Mouse (Mus musculus) myocyte (in vitro differentiated cells): Measurements from ENCODE around the gene Arvcf. TPM values are rescaled to one million over a fixed set of nuclear protein-coding genes. Genes with fewer than 3 reads are reported as not detected.

Source experiments
- H3K27me3 ChIP-seq: one replicate; pipeline ENCODE4 v1.6.1; 2011; ENCODE audit not compliant: control insufficient read depth, insufficient read depth, insufficient read length
- H3K36me3 ChIP-seq: one replicate; pipeline ENCODE4 v1.6.1; 2011; ENCODE audit not compliant: control insufficient read depth, insufficient read depth
- H3K4me2 ChIP-seq: one replicate; pipeline ENCODE4 v1.6.1; 2011; ENCODE audit warnings: low read depth, control low read depth
- H3K4me3 ChIP-seq: one replicate; pipeline ENCODE4 v1.5.1; 2011; ENCODE audit warnings: mild to moderate bottlenecking, control low read depth, moderate library complexity
- H3K79me2 ChIP-seq: one replicate; pipeline ENCODE4 v1.6.1; 2011; ENCODE audit not compliant: control insufficient read depth, insufficient read depth
- H3ac ChIP-seq: one replicate; pipeline ENCODE4 v1.6.1; 2011; ENCODE audit not compliant: control insufficient read depth, insufficient read length
- E2F4 ChIP-seq: IDR thresholded peaks from one replicate; pipeline ENCODE4 v1.6.1; 2011; ENCODE audit warnings: mild to moderate bottlenecking, control low read depth, moderate library complexity; ENCODE audit not compliant: insufficient read depth
- MAX ChIP-seq: IDR thresholded peaks from one replicate; pipeline ENCODE4 v1.6.1; 2011; ENCODE audit warnings: low read depth, mild to moderate bottlenecking, control low read depth
- MYOD1 ChIP-seq, 3 experiments: IDR thresholded peaks; one replicate each; pipeline ENCODE4 v1.6.1; 2011; ENCODE audit warnings: control low read depth in 2 of 3, low read depth in 2 of 3, mild to moderate bottlenecking in 2 of 3, moderate library complexity in 1 of 3; ENCODE audit not compliant: insufficient read length in 2 of 3, control insufficient read depth in 1 of 3
- MYOG ChIP-seq, 3 experiments: IDR thresholded peaks; one replicate each; pipeline ENCODE4 v1.6.1; 2011; ENCODE audit warnings: control low read depth in 2 of 3, low read depth in 2 of 3, mild to moderate bottlenecking in 2 of 3; ENCODE audit not compliant: insufficient read length in 2 of 3, control insufficient read depth in 1 of 3, insufficient read depth in 1 of 3
- POLR2A ChIP-seq: IDR thresholded peaks from one replicate; pipeline ENCODE4 v1.6.1; 2011; ENCODE audit warnings: low read depth, mild to moderate bottlenecking, control low read depth, moderate library complexity; ENCODE audit not compliant: insufficient read length
- POLR2AphosphoS2 ChIP-seq: IDR thresholded peaks from one replicate; pipeline ENCODE4 v1.6.1; 2011; ENCODE audit warnings: low read depth, control low read depth; ENCODE audit not compliant: insufficient read length
- REST ChIP-seq: IDR thresholded peaks from one replicate; pipeline ENCODE4 v1.6.1; 2011; ENCODE audit warnings: mild to moderate bottlenecking, control low read depth, moderate library complexity; ENCODE audit not compliant: insufficient read depth, insufficient read length
- SRF ChIP-seq: IDR thresholded peaks from one replicate; pipeline ENCODE4 v1.6.1; 2011; ENCODE audit warnings: low read depth; ENCODE audit not compliant: control insufficient read depth, insufficient read length
- TCF12 ChIP-seq: IDR thresholded peaks from one replicate; pipeline ENCODE4 v1.6.1; 2011; ENCODE audit warnings: mild to moderate bottlenecking, control low read depth; ENCODE audit not compliant: poor library complexity, insufficient read depth, severe bottlenecking
- TCF3 ChIP-seq: IDR thresholded peaks from one replicate; pipeline ENCODE4 v1.6.1; 2011; ENCODE audit warnings: low read depth, control low read depth; ENCODE audit not compliant: insufficient read length
- USF1 ChIP-seq: IDR thresholded peaks from one replicate; pipeline ENCODE4 v1.6.1; 2011; ENCODE audit warnings: low read depth, mild to moderate bottlenecking, control low read depth, moderate library complexity
- polyA plus RNA-seq: library from polyadenylated mRNA; unstranded; fragments of >200 nt; fragmentation: generic; extraction: Trizol; gene quantifications from one replicate; pipeline ENCODE4 v1.2.1, GENCODE M21; 2012; ENCODE audit warnings: missing spikeins

The Arvcf gene
- polyA plus RNA-seq, 1 experiment, result 7.6 TPM

DNA sequence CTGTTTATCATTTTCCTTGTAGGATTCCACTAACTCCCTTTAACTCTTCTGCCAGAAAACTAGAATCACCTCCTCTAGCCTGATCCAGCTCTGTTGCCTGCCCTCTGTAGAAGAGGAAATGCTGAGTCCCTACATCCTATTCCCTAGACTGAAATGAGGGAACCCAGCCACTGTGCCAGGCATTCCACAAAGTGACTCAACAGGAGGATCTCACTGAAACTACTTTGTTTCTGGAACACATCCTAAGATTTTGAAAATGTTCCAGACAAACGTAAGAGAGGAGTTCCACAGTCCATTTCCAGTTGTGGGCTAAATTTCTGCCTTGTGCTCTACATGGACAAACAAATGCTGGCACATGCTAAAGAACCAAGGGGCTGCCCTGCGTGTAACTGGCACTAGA, 24.5 kb upstream of the Arvcf start:
- Histone ChIP-seq H3K4me2 (no peak overlapping the region), H3ac (no peak overlapping the region), H3K4me3 (no peak overlapping the region), H3K27me3 (no peaks in the 10 kb centered on the region), H3K36me3 (peaks cover 4% of the 10 kb centered on the region), H3K79me2 (no peaks in the 10 kb centered on the region)
- TF ChIP-seq MYOG (IDR thresholded peaks at IDR 0.05; ENCODE audit: control insufficient read depth in 1 of 3, insufficient read depth in 1 of 3, insufficient read length in 2 of 3, low read depth in 2 of 3) (no peak), USF1 (no peak)

DNA sequence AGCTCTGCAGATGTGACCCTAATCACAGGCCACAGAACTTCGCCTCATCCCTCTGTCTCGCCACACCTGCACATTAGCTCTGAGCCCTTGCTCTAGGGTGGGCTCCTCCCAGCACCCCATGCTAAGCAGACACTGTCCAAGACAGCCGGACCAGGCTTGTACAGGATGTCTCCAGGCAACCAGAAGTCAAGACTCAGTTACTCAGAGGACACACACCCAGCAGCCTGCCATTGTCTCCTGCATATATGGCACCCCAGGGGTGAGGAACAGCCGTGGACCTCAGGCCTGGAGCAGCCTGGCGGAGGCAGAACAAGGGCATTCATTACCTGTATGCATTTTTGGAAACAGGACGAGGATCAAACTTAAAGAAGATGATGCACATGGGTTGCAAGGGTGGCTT, 24.0 kb upstream of the Arvcf start:
- H3K4me3 ChIP-seq, result no peak overlapping the region
- H3ac ChIP-seq, result no peak overlapping the region
- TF ChIP-seq USF1 (no peak), REST (no peak), E2F4 (no peak), TCF3 (no peak), POLR2AphosphoS2 (no peak), MYOG (IDR thresholded peaks at IDR 0.05; ENCODE audit: control insufficient read depth in 1 of 3, insufficient read depth in 1 of 3, insufficient read length in 2 of 3, low read depth in 2 of 3) (no peak), SRF (no peak), MAX (no peak), TCF12 (no peak), POLR2A (no peak), MYOD1 (IDR thresholded peaks at IDR 0.05; ENCODE audit: control insufficient read depth in 1 of 3, insufficient read length in 2 of 3, low read depth in 2 of 3) (no peak)
- no peak overlapping the region for H3K4me2 ChIP-seq
- H3K36me3 ChIP-seq, result peaks cover 4% of the 10 kb centered on the region
- H3K79me2 ChIP-seq, result no peaks in the 10 kb centered on the region
- H3K27me3 ChIP-seq, result no peaks in the 10 kb centered on the region

DNA sequence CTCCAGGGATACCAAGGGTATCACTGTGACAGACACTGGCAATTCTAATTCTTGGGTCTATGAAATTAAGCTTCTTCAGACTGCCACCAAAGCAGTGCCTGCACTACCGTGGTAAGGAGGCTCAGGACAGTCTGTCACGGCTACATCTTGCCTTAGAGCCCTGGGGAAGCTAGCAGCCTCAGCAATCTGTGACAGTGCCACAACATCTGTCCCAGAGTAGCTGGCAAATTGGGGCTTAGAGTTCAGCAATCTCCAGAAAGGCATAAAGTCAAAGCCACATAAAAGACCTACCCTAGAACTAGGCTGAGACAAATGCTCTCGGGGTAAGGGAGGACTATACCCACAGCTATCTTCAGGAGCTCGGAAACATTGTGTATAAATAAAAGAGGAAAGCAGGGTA, 22.2 kb upstream of the Arvcf start:
- no peak for TF ChIP-seq TCF3
- TF ChIP-seq MYOD1 (IDR thresholded peaks at IDR 0.05; ENCODE audit: control insufficient read depth in 1 of 3, insufficient read length in 2 of 3, low read depth in 2 of 3), result no peak
- no peak for TF ChIP-seq POLR2AphosphoS2
- TF ChIP-seq MYOG (IDR thresholded peaks at IDR 0.05; ENCODE audit: control insufficient read depth in 1 of 3, insufficient read depth in 1 of 3, insufficient read length in 2 of 3, low read depth in 2 of 3), result no peak
- no peak for TF ChIP-seq MAX
- TF ChIP-seq SRF, result no peak
- no peak for TF ChIP-seq REST
- no peak for TF ChIP-seq USF1
- no peak for TF ChIP-seq E2F4

DNA sequence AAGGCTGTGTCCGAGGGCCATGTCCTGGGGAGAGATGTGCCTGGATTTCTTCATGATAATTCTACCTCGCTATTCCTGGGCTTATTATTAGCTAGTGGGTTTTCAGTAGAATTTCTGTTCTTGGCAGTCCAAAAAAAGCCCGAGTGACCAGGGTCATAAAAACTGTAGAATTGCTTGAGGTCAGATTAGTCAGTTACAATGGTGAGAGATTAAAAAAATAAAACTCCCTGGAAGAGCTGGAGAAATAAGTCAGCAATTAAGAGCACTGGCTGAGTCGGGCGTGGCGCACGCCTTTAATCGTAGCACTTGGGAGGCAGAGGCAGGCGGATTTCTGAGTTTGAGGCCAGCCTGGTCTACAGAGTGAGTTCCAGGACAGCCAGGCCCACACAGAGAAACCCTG, 20.0 kb upstream of the Arvcf start:
- H3K4me2 ChIP-seq, result no peak overlapping the region
- H3K36me3 ChIP-seq, result no peaks in the 10 kb centered on the region
- TF ChIP-seq REST (no peak), MYOD1 (IDR thresholded peaks at IDR 0.05; ENCODE audit: control insufficient read depth in 1 of 3, insufficient read length in 2 of 3, low read depth in 2 of 3) (no peak), E2F4 (no peak), TCF12 (no peak), SRF (no peak), POLR2AphosphoS2 (no peak), TCF3 (no peak), POLR2A (no peak), MAX (no peak)
- H3K79me2 ChIP-seq, result no peaks in the 10 kb centered on the region
- H3K4me3 ChIP-seq, result no peak overlapping the region
- no peak overlapping the region for H3ac ChIP-seq
- no peaks in the 10 kb centered on the region for H3K27me3 ChIP-seq

More for the DNA sequence above, 22.2 kb upstream of the Arvcf start:
- H3K79me2 ChIP-seq, result no peaks in the 10 kb centered on the region
- H3K4me2 ChIP-seq, result no peak overlapping the region
- no peak overlapping the region for H3K4me3 ChIP-seq
- no peak overlapping the region for H3ac ChIP-seq
- no peaks in the 10 kb centered on the region for H3K27me3 ChIP-seq
- peaks cover 4% of the 10 kb centered on the region for H3K36me3 ChIP-seq

DNA sequence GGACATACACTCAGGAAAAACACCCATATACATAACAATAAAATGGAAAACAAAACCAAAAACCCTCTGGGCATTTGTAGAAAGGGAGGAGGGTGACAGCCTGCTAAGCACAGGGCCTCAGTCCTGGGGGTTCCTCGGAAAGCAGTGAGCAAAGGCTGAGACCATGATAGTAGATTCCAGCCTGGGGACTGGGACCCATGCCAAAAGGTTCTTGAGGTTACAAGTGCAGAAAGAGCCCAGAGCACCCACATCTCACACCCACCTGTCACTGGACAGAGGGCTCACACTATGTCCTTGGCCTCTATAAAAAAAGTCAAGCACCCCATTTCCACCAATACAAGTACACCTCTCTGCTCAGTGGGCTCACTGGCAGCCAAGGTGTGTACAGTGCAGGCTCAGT, 19.5 kb upstream of the Arvcf start:
- no peaks in the 10 kb centered on the region for H3K27me3 ChIP-seq
- H3K36me3 ChIP-seq, result no peaks in the 10 kb centered on the region
- TF ChIP-seq POLR2AphosphoS2, result no peak
- no peak for TF ChIP-seq E2F4
- H3ac ChIP-seq, result no peak overlapping the region
- no peak overlapping the region for H3K4me3 ChIP-seq
- no peaks in the 10 kb centered on the region for H3K79me2 ChIP-seq
- H3K4me2 ChIP-seq, result no peak overlapping the region

DNA sequence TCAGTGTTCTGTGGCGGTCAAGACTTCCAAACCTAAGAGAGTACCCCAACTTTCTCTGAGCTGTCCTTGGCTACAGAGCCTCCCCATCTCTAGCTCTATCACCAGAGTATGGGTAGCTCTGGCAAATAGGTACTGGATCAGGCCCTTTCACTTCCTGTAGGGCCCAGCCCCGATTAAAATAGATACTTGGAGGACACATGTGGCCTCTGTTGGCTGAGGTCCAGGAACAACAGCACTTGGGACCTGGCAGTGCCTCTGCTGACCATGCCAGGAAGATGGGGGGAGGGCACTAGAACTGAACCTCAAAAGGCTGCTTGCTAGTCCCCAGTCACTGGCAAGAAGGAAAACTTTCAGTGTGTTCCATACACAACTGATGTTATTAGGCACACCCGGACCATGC, 14.0 kb upstream of the Arvcf start:
- H3K79me2 ChIP-seq, result no peaks in the 10 kb centered on the region
- no peak overlapping the region for H3K4me3 ChIP-seq
- no peak overlapping the region for H3K4me2 ChIP-seq
- TF ChIP-seq SRF (no peak), TCF3 (no peak), TCF12 (no peak), E2F4 (no peak), REST (no peak), MAX (no peak), USF1 (no peak), MYOD1 (IDR thresholded peaks at IDR 0.05; ENCODE audit: control insufficient read depth in 1 of 3, insufficient read length in 2 of 3, low read depth in 2 of 3) (no peak), POLR2A (no peak), POLR2AphosphoS2 (no peak), MYOG (IDR thresholded peaks at IDR 0.05; ENCODE audit: control insufficient read depth in 1 of 3, insufficient read depth in 1 of 3, insufficient read length in 2 of 3, low read depth in 2 of 3) (no peak)
- H3ac ChIP-seq, result no peak overlapping the region
- H3K36me3 ChIP-seq, result no peaks in the 10 kb centered on the region
- H3K27me3 ChIP-seq, result no peaks in the 10 kb centered on the region
